Mouse (Mus musculus) natural killer cell, adult 2 months (primary cell): ENCODE results near the gene Sf3b6.

Experiments
- DNase-seq, 2 experiments: peaks; one replicate each; pipeline ENCODE4 v3.0.0; 2022; ENCODE audit warnings: low spot score in 2 of 2

The Sf3b6 gene

GRCm38 (mm10) chr12:4840741-4841140 lies 23.4 kb downstream of the Sf3b6 start:
- DNase-seq = no peak

- DNase-seq = no peak
These were observed 24.1 kb downstream of the Sf3b6 start, which contains the start of gene Fkbp1b for GRCm38 (mm10) chr12:4841392-4841887. TSS of gene Fkbp1b (minus strand) at chr12:4841591.

- no peak for DNase-seq
These were observed 25.1 kb downstream of the Sf3b6 start for GRCm38 (mm10) chr12:4842456-4842855.

- DNase-seq = peak; percentile 74 to 82
These were observed 25.7 kb downstream of the Sf3b6 start, which contains the start of gene Wdcp for GRCm38 (mm10) chr12:4842890-4843597. TSS of gene Wdcp (plus strand) at chr12:4843303.

- peak; percentile 39 to 44 for DNase-seq
These were observed 26.4 kb downstream of the Sf3b6 start for GRCm38 (mm10) chr12:4843741-4844140.

GRCm38 (mm10) chr12:4856160-4856559 lies 38.8 kb downstream of the Sf3b6 start:
- DNase-seq = peak; percentile 35 to 46

- no peak for DNase-seq
These were observed 39.5 kb downstream of the Sf3b6 start for GRCm38 (mm10) chr12:4856834-4857233.

- DNase-seq = no peak
These were observed 42.0 kb downstream of the Sf3b6 start for GRCm38 (mm10) chr12:4859241-4859914.

GRCm38 (mm10) chr12:4862672-4863071 lies 45.3 kb downstream of the Sf3b6 start:
- no peak for DNase-seq

- no peak for DNase-seq
These were observed 46.5 kb downstream of the Sf3b6 start for GRCm38 (mm10) chr12:4863654-4864337.

- DNase-seq = no peak
These were observed 47.0 kb downstream of the Sf3b6 start for GRCm38 (mm10) chr12:4864338-4864690.

- no peak for DNase-seq
These were observed 51.6 kb downstream of the Sf3b6 start for GRCm38 (mm10) chr12:4868924-4869323.

- no peak for DNase-seq
These were observed 53.9 kb downstream of the Sf3b6 start for GRCm38 (mm10) chr12:4871260-4871659.

- no peak for DNase-seq
These were observed 54.9 kb downstream of the Sf3b6 start for GRCm38 (mm10) chr12:4872273-4872672.

GRCm38 (mm10) chr12:4872983-4873477 lies 55.7 kb downstream of the Sf3b6 start:
- DNase-seq = no peak

- no peak for DNase-seq
These were observed 56.2 kb downstream of the Sf3b6 start for GRCm38 (mm10) chr12:4873531-4873930.

- peak; percentile 33 to 44 for DNase-seq
These were observed 57.0 kb downstream of the Sf3b6 start, which contains the start of gene Mfsd2b for GRCm38 (mm10) chr12:4874161-4874927. TSS of gene Mfsd2b (minus strand) at chr12:4874359.

- DNase-seq = no peak
These were observed 58.3 kb downstream of the Sf3b6 start for GRCm38 (mm10) chr12:4875623-4876022.
